Mouse (Mus musculus) WW6 (cell line): ENCODE measurements around the gene Hoxb6.

Experiments
- DNase-seq: peaks from one replicate; pipeline ENCODE4 v3.0.0-alpha.2; 2013; ENCODE audit warnings: low read depth, low spot score

Gene Hoxb6

DNA sequence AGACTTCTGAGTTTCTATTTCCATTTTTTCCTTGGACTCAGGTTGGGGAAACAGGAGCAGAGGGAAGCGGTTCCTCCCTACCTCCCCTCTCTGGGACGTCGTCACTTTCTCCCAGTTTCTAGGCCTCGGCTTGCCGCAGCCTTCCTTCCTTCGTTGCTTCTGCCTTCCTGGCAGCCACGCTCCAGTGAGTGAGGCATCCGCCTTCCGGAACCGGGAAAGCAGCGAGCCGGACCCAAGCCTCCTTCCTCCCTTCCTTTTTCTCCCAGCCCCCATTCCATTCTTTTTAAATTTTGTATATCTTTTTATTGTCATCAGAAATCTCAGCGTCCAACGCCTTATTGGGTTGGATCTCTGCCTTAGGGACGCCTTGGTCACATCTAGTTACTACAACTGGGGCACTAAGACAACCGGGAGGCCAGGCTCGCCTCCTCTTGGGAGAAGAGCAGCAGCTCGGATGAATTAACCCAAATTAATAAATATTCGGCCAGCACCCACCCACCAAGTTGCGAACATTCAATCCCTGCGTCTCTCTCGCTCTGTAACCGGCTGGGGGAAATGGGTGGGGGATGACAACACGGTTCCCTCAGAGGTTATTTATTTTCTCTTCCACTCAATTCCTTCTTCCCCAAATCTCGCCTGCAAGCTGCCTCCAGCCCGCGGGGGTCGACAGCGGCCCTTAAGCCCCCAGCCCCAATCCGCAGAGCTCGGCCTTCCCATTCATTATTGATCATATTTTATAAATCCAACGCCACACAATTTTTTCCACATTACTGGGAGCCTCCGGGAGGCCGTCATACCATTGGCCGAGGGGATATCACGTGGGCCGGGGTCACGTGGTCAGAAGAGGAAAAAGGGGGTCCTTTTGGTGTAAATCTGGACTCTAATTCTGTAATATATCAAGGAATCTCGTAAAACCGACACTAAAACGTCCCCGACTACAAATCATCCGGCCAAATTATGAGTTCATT lies 6.2 kb upstream of the Hoxb6 start, which contains the start of gene Hoxb7:
Gene Hoxb7 (plus strand): TSS at position 853 of the 968 bp plus-strand sequence.
- DNase-seq, result no peak

DNA sequence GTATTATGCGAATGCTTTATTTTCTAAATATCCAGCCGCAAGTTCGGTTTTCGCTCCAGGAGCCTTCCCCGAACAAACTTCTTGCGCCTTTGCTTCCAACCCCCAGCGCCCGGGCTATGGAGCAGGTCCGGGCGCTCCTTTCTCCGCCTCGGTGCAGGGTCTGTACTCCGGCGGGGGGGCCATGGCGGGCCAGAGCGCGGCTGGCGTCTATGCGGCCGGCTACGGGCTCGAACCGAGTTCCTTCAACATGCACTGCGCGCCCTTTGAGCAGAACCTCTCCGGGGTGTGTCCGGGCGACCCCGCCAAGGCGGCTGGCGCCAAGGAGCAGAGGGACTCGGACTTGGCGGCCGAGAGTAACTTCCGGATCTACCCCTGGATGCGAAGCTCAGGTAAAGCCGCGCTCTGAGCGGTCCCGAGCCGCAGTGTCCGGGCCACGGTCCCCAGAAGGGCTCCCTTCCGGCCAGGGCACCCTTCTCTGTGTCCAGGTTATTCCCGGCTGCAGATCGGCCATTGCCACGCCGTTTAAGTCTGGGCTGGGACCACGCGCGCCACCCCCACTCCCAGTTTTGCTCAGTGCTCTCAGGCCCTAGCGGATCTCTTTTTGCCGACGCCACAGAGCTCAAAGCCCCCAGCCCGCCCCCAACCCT lies 5.4 kb upstream of the Hoxb6 start:
- DNase-seq, result no peak

- DNase-seq, result no peak
Observed at GRCm38 (mm10) chr11:96287411-96287810, 4.9 kb upstream of the Hoxb6 start.

DNA sequence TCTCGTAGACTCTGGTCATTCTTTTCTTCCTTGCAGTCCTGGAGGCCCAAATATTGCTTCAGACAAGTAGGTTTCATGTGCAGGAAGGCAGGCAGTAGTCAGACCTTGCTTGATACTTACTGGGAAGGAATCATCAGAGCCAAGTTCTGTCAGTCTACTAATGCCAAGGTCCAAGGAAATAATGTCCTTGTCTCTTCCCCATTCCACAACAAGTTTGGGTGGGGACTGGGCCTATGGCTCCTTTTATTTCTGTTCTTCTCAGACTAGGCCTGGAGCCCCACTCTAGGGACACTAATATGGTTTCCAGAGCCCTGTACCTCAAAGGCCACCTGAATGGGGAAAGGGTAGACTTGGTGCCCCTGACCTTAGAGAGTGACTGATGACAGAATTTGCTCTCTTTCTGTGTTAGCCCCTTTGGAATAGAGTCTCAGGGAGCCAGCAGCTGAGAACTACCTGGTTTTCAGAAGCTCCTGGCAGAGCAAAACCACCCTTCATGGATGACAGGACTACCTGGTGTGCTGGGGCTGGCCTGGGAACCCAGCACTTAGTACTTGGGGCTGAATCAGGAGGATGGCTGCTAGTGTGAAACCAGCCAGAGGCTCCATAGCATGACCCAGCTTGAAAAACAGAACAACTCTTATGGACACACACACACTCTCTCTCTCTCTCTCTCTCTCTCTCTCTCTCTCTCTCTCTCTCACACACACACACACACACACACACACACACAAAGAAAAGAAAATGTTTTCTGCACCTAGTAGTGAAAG lies 3.6 kb upstream of the Hoxb6 start:
- DNase-seq, result no peak

GRCm38 (mm10) chr11:96289293-96289692 lies 3.0 kb upstream of the Hoxb6 start:
- no peak for DNase-seq

- no peak for DNase-seq
Observed at GRCm38 (mm10) chr11:96289837-96290236, 2.4 kb upstream of the Hoxb6 start.

- DNase-seq, result no peak
Observed at GRCm38 (mm10) chr11:96290705-96291355, 1.4 kb upstream of the Hoxb6 start.

DNA sequence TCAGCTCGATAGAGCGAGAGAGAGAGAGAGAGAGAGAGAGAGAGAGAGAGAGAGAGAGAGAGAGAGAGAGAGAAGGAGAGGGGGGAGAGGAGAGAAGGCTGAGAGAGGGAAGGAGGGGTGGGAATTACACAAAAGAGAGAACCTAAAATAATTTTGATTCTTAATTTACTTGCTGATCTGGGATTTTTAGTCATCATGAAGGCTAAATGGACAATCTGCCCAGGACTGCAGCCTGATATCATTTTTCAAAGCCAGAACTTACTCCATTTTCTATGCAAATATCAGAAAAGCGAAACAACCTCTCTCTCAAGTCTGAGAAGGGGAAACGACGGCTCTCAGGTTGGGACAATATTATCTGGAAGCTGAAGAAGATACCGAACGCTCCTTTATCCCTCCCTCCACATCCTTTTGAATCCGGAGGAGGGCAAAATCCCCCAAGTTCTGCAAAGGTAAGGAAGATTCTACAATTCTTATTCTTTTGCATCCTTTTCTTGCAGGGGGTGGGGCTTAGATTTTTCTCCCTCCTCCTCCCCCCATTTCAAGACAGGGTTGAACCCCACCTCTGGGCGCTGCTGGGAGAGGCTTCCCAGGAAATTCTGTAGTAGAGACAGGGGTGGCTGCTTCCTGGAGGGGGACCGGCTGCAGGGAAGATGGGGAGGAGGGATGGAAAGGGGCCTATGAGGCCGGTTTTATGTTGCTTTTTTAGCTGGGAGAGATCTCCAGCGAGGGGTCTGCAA lies 457 bp downstream of the Hoxb6 start:
- no peak for DNase-seq

DNA sequence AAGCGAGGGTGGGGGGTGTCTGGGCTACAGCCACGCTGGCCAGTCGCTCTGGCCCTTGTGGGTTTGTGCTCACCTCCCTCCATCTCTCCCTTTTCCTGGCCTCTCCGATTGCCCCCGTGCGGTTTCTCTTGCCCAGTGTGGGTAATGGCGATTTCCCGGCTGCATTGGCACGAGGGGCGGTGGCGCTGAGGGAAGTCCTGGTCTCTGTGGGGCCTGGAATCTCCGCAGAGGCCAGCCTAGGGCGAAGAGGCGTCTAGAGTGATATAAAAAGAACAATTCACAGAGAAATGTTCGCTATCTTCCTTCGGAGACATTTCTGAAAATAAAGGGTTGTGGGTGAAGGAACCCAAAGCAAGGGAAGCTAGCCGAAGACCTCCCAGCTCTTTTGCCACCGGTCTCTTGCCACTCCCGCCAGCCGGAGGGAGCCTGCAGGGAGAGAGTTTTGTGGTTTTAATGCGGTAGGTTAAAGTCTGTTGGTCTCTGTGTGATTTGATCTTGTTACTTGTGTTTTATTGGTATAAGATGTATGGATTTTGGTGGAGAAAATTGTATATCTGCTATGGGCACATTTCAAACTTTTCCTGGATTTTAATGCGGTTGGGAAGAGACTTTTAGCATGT lies 1.1 kb downstream of the Hoxb6 start:
- DNase-seq, result no peak

DNA sequence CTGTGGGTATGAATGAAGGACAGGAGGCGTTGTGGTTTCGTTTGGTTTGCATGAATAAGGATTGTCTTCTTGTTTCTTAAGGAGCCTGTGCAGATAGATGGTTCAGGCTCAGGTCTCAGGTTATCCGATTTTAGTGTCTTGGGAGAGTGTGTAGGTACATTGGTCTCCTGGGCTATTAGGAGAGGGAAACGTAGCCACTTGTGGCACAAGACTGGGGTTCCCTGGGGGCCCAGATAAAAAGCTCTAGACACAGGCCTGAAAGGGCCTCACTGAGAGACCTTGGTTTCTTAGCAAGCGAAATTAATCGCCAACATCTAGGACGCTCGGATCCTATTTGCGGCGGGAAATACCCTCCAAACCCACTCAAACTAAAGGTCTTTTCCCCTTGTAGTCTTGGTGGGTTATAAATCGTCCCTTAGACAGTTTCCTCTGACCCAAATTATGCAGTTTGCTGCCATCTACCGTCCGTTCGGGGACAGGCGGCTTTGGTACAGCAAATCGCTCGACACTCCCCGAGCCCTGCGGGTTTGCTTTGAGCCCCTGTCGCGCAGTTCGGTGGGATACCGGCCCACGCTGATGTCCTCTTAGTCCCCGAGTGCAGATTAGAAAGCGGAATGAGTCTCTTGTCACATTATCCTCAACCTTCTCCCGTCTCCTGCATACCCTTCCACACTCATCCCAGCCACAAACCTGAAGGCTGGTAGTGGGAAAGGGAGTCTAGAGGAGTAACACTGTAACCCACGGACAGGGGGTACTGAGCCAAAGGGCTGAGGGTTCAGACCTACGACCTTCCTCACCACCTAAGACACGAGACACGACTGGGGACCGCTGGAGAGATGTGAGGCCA lies 2.2 kb downstream of the Hoxb6 start:
- no peak for DNase-seq

GRCm38 (mm10) chr11:96295092-96295835 lies 3.0 kb downstream of the Hoxb6 start:
- no peak for DNase-seq

DNA sequence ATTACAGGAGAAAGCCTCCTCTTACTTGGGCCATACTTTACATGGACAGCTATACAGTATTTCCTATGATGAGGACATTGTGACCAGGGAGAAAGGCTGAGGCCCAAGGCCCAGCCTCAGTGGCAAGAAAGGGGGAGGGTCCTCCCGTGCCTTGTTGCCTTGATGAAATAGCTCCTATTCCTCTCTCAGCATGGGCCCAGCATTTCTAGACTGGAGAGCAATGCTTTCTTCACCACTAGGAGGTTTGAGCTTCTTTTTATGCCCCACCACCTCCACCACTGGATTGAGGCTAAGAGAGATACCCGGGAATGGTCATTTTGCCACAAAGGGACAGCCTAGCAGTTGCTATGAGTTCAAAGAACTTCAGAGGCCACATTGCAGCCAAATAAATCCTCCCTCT lies 4.7 kb downstream of the Hoxb6 start:
- no peak for DNase-seq

GRCm38 (mm10) chr11:96297428-96297827 lies 5.2 kb downstream of the Hoxb6 start:
- no peak for DNase-seq

DNA sequence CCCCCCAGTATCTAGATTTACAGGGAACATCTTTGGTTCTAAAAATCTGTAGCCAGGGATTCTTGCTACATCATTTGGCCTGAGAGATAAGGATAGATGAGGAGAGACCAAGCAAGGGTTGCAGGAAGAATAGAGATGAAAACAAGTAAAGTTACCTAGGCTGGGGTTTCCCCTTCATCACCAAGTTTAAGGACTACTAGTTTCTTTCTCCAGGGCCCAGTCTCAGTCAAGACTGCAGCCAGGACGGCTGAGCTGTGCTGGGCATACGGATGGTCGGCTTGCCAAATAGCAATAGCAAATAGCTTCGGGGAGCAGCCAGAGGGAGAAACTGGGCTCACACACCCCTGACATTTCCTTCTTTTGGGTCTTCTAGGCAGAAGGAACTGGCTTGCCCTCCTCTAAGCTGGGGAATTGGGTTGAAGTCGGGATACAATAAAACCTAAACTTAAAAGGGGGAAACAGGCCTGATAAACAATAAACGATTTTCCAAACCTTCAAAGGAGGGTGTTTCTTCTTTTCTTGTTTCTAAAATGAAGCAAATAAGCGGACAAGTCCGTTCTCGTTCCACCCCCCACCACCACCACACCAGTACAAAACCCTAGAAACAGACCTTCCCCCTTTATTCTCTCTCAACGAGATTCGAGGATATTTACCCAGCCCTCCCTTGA lies 5.8 kb downstream of the Hoxb6 start:
- no peak for DNase-seq

GRCm38 (mm10) chr11:96298895-96299667 lies 6.8 kb downstream of the Hoxb6 start:
- DNase-seq, result no peak

DNA sequence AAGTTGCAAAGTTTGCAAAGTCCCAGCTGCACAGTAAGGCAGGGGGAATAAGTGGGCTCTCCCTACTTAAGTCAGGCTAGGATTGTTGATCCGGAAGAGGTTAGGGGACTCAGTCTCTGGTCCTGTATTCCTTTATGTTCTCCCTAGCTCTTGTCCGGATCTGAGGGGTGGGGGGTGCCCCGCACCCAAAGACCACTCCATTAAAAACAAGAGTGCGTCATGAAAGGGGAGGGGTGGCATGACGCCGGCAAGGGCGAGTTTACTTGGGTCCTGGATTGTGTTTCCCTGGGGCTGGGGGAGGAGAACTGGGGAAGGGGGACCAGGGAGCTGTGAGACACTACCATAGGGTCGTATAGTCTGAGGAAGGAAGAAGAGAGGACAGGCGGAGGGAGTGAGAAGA lies 7.5 kb downstream of the Hoxb6 start:
- DNase-seq, result no peak

DNA sequence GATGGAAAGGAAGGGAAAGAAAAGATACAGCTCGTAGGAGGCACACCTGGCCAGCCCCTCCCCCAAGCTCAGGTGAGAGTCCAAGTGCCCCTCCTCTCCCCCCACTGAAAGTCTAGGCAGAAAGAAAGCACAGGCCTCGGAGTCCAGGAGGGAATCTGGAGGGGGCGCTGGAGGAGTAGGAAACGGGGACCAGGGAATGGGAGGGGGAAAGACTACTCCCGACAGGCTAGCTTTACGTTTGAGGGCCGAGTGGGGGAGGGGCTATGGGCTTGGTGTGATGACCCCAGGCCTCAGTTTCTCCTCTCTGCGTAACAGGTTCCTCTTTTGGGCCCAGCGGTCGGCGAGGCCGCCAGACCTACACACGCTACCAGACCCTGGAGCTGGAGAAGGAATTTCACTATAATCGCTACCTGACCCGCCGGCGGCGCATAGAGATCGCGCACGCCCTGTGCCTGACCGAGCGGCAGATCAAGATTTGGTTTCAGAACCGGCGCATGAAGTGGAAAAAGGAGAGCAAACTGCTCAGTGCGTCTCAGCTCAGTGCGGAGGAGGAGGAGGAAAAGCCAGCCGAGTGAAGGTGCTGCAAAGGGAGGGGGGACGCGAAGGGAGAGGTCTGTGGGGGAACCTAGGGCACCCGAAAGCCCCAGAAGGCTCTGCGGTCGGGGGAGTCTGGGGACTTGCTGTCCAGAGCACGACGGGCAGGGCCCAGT lies 8.2 kb downstream of the Hoxb6 start:
- DNase-seq, result no peak
